Mouse (Mus musculus) cerebellum, adult 2 months (tissue): ENCODE measurements at regions not wholly inside any gene's neighbourhood (a gene's known extent, or its start where the extent isn't known, plus 50 kb on each side); places are given as distances from the start of the nearest gene placed in this dataset.

ENCODE experiments used
- CTCF ChIP-seq: fragments of 200-500 bp; IDR thresholded peaks from 2 replicates; pipeline ENCODE4 v1.5.1; 2011; ENCODE audit warnings: low read depth, mild to moderate bottlenecking, control low read depth, low read length, moderate library complexity, borderline replicate concordance; ENCODE audit not compliant: insufficient read depth
- POLR2A ChIP-seq: fragments of 200-500 bp; IDR thresholded peaks from 2 replicates; pipeline ENCODE4 v1.6.1; 2011; ENCODE audit warnings: low read length, control low read depth, borderline replicate concordance; ENCODE audit not compliant: insufficient read depth

GRCm38 (mm10) chr10:108073828-108074227 is 88.2 kb upstream of the Ppp1r12a start:
- TF ChIP-seq CTCF (no peak), POLR2A (no peak)
